Mouse (Mus musculus) midbrain, embryonic 11.5 days (tissue): ENCODE data around the gene Pou1f1. TPM values are rescaled to one million over a fixed set of nuclear protein-coding genes. Genes with fewer than 3 reads are reported as not detected.

Source experiments
- polyA plus RNA-seq: library from polyadenylated mRNA; unstranded; fragments of >200 nt; fragmentation: Nextera tagmentation; extraction: Ambion mirVana; gene quantifications from 2 replicates; pipeline ENCODE4 v1.2.1, GENCODE M21; 2014

Pou1f1 gene
- polyA plus RNA-seq, 1 experiment from 2014 or later, result not detected

Other genes starting within 250 kb of the Pou1f1 start
- 44.0 and 50.8 TPM in 2 replicates for gene Chmp2b, start 42.2 kb downstream of the Pou1f1 start, polyA plus RNA-seq